Mouse (Mus musculus) liver, adult 2 months (tissue): ENCODE data around the gene Gnat1. TPM values are rescaled to one million over a fixed set of nuclear protein-coding genes. Genes with fewer than 3 reads are reported as not detected.

Experiments
- DNase-seq: peaks from one replicate; pipeline ENCODE4 v3.0.0-alpha.2; 2011; ENCODE audit warnings: low read depth, low spot score; ENCODE audit errors: extremely low read depth
- H3K27ac ChIP-seq: fragments of 200-500 bp; replicated peaks from 2 replicates; pipeline ENCODE4 v1.5.1; 2012; ENCODE audit warnings: low read depth, mild to moderate bottlenecking, control low read depth, inconsistent platforms, low read length; ENCODE audit not compliant: insufficient read depth
- H3K27me3 ChIP-seq: fragments of 200-500 bp; 2 replicates; pipeline ENCODE4 v1.6.1; 2012; ENCODE audit warnings: mild to moderate bottlenecking, moderate library complexity, low read length, inconsistent platforms; ENCODE audit not compliant: control insufficient read depth, insufficient read depth
- H3K36me3 ChIP-seq: fragments of 200-500 bp; 2 replicates; pipeline ENCODE4 v1.6.1; 2012; ENCODE audit warnings: low read length, inconsistent platforms; ENCODE audit not compliant: control insufficient read depth, insufficient read depth
- H3K4me1 ChIP-seq: fragments of 200-500 bp; 2 replicates; pipeline ENCODE4 v1.6.1; 2011; ENCODE audit warnings: low read length; ENCODE audit not compliant: control insufficient read depth, insufficient read depth
- H3K4me3 ChIP-seq: fragments of 200-500 bp; 2 replicates; pipeline ENCODE4 v1.5.1; 2011; ENCODE audit warnings: low read depth, mild to moderate bottlenecking, control low read depth, low read length, moderate library complexity; ENCODE audit not compliant: insufficient read depth
- H3K79me2 ChIP-seq: fragments of 200-500 bp; 2 replicates; pipeline ENCODE4 v1.6.1; 2012; ENCODE audit warnings: inconsistent platforms, mild to moderate bottlenecking, low read length, moderate library complexity; ENCODE audit not compliant: control insufficient read depth, insufficient read depth
- H3K9ac ChIP-seq: fragments of 200-500 bp; 2 replicates; pipeline ENCODE4 v1.6.1; 2012; ENCODE audit warnings: low read depth, mild to moderate bottlenecking, control low read depth, inconsistent platforms, low read length
- CTCF ChIP-seq: fragments of 200-500 bp; IDR thresholded peaks from 2 replicates; pipeline ENCODE4 v1.5.1; 2011; ENCODE audit warnings: low read depth, low read length, control low read depth
- POLR2A ChIP-seq: fragments of 200-500 bp; IDR thresholded peaks from 2 replicates; pipeline ENCODE4 v1.6.1; 2011; ENCODE audit warnings: low read length, control low read depth; ENCODE audit not compliant: insufficient read depth; ENCODE audit errors: extremely low read depth
- WGBS: fragments of 180-500 bp; shearing (Covaris S2); methylation state at CpG from one replicate; pipeline ENCODE4 v1.1.7; 2018; 5-methylcytosine and 5-hydroxymethylcytosine counted together
- polyA plus RNA-seq: library from polyadenylated mRNA; depleted of rRNA; stranded (reverse); fragments of >200 nt; gene quantifications from 2 replicates; pipeline ENCODE4 v1.2.3, GENCODE M21; 2012
- total RNA-seq: library from RNA; depleted of rRNA; stranded (reverse); fragments of >200 nt; gene quantifications from 2 replicates; pipeline ENCODE4 v1.2.3, GENCODE M21; 2014

Gnat1 gene
- total and polyA plus RNA-seq, 2 experiments, result 3.2 to 7.1 TPM

DNA sequence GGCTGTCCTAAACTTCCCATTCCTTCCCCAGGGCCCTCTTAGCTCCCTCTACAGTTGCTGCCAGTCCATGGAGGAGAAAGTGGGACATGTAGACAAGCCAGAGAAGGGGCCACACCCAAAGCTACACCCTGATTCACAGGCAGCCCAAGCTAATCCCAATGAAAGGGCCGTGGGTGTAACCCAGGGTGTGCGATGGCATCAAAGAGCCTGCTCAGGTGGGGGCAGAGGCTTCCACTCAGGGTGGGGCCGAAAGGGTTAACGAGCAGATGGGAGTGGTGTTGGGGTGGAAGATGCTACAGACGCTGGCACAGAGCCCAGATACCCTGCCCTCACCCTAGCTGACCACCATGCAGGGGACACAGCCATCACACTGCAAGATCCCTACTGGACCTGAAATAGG is 13.3 kb upstream of the Gnat1 start:
- WGBS, result 75% methylated on average over 5 of the region's 5 CpGs
- no peak for DNase-seq
- Histone ChIP-seq H3K36me3 (no peaks in the 10 kb centered on the region), H3K4me1 (0 out of 2 replicates have a peak, but pooled peaks cover 4% of the 10 kb centered on the region), H3K27ac (no peak overlapping the region), H3K79me2 (no peaks in the 10 kb centered on the region), H3K9ac (no peak overlapping the region), H3K4me3 (no peak overlapping the region), H3K27me3 (no peaks in the 10 kb centered on the region)
- TF ChIP-seq CTCF (no peak), POLR2A (no peak)

DNA sequence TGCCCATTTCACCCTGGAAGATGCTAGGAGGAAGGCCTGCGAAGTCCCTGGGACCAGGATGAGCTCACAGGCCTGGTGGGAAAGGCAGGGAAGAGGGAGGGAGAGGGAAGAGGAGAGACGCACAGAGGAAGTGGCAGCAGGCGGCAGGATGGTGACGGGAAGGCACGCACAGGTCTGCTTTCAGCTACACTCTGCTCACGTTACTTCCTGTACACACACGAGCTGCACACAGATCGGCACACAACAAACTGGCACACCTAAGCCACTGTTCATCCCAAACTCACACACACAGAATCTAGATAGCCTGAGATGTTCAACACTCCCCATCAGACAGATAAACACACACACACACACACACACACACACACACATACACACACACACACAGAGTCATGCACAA is 10.9 kb upstream of the Gnat1 start:
- WGBS, result 80% methylated on average over 8 of the region's 8 CpGs
- DNase-seq, result no peak
- Histone ChIP-seq H3K36me3 (no peaks in the 10 kb centered on the region), H3K9ac (no peak overlapping the region), H3K27me3 (no peaks in the 10 kb centered on the region), H3K79me2 (no peaks in the 10 kb centered on the region), H3K27ac (no peak overlapping the region), H3K4me1 (no peaks in the 10 kb centered on the region), H3K4me3 (no peak overlapping the region)
- no peak for TF ChIP-seq POLR2A
- TF ChIP-seq CTCF, result no peak

DNA sequence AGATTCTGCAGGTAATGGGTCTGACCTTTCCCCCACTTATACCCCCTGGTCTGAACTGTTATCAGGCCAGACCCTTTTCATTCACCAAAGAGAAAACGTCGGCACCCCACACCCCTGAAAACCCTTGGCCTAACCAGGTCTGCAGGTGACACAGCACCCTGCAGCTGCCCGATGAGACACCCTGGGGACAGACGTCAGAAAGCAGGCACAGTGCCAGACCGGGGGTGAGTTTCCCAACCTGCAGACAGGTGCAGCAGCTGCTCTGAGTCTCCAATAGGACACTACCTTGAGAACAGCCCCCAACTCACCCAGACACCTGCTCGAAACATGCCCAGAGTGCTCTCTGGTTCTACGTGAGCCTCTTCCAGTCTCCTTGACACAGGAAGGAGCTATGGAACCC is 9.4 kb upstream of the Gnat1 start:
- H3K36me3 ChIP-seq, result no peaks in the 10 kb centered on the region
- H3K4me3 ChIP-seq, result no peak overlapping the region
- H3K79me2 ChIP-seq, result no peaks in the 10 kb centered on the region
- 49% methylated on average over 7 of the region's 7 CpGs for WGBS
- peak; percentile 27 for DNase-seq
- no peaks in the 10 kb centered on the region for H3K27me3 ChIP-seq
- H3K4me1 ChIP-seq, result no peaks in the 10 kb centered on the region
- H3K9ac ChIP-seq, result no peak overlapping the region
- TF ChIP-seq CTCF, result no peak
- no peak for TF ChIP-seq POLR2A
- no peak overlapping the region for H3K27ac ChIP-seq

DNA sequence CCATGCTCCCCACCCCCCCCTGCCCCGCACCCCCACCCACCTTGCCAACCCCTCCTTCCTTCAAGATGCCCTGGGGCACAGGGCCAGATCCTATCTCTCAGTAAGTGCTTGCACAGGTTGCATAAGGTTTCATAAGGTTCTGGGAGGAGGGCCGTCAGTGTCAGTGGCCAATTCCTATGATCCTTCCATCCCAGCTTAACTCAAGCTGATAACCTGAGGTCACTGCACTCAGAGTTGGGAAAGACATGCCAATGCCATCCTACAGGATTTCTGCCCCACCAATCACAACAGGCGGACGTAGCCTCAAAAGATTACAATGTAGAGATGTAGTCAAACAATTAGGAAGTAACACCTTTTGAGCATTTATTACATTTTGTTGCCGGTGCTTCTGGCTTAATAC is 8.9 kb upstream of the Gnat1 start:
- DNase-seq, result peak; percentile 61
- 49% methylated on average over 5 of the region's 5 CpGs for WGBS
- no peak overlapping the region for H3K9ac ChIP-seq
- H3K4me1 ChIP-seq, result no peaks in the 10 kb centered on the region
- no peak overlapping the region for H3K27ac ChIP-seq
- H3K79me2 ChIP-seq, result no peaks in the 10 kb centered on the region
- no peaks in the 10 kb centered on the region for H3K27me3 ChIP-seq
- H3K4me3 ChIP-seq, result no peak overlapping the region
- TF ChIP-seq POLR2A (no peak), CTCF (no peak)
- H3K36me3 ChIP-seq, result no peaks in the 10 kb centered on the region

DNA sequence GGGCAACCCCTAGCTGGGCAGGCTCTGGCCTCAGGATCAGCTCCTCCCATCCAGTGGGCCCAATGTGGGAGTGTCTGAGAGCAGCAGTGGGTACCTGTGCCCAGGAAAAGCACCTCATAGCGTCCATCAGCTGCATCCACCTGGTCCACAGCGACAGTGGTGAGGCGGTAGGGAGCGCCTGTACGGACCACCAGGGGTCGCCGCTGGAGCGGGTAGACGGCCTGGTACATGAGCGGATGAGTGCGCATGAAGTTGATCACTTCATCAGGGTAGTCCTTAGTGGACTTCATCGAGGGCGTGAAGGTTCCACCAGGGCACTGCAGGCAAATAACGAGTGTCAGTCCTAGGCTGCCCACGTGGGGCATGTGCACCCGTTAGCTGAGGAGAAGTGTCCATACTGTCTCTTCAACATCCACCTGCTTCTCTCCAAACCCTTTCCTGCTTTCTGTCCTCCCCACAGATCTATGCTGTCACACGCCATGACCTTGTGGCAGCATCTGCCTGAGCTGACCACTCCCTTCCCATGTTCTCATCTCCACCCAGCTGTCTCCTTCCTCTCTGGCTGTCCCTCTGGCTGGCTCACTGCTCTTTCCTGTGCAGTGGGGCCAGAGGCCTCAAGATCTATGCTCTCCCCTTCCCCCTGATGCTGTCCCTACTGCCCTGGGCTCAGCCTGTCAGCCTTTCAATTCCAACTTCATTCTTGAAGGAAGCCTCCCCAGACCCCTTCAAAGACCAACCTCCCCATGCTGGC is 5.9 kb upstream of the Gnat1 start:
- no peak for DNase-seq
- TF ChIP-seq CTCF (peak; percentile 70), POLR2A (no peak)

DNA sequence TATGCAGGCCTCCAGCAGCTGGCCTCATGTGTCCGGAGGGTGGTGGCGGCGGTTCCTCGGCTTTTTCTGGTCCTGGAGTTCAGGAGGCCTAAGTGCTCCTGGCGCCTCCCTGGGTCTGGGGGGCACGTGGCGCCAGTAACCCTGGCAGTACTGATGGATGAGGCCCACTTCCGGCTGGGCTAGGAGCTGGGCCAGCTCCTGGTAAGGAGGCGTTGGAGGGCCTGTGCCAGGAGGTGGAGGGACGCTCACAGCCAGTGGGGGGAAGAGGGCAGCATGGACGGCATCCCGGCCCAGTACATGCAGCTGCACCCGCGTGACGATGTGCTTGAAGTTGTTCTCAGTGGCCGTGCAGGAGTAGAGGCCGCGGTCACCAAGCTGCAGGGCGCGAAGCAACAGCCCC is 2.9 kb upstream of the Gnat1 start:
- Histone ChIP-seq H3K4me3 (no peak overlapping the region), H3K9ac (no peak overlapping the region), H3K4me1 (0 out of 2 replicates have a peak, but pooled peaks cover 1% of the 10 kb centered on the region), H3K36me3 (no peaks in the 10 kb centered on the region), H3K27ac (no peak overlapping the region), H3K79me2 (no peaks in the 10 kb centered on the region), H3K27me3 (no peaks in the 10 kb centered on the region)
- 87% methylated on average over 20 of the region's 20 CpGs for WGBS
- no peak for TF ChIP-seq POLR2A
- TF ChIP-seq CTCF, result no peak
- no peak for DNase-seq

More for the DNA sequence above, 5.9 kb upstream of the Gnat1 start:
- H3K4me3 ChIP-seq, result no peak overlapping the region
- 0 out of 2 replicates have a peak overlapping the region, but pooled peaks have one; percentile 5 for H3K27ac ChIP-seq
- 62% methylated on average over 17 of the region's 17 CpGs for WGBS
- no peak overlapping the region for H3K9ac ChIP-seq
- no peaks in the 10 kb centered on the region for H3K4me1 ChIP-seq
- no peaks in the 10 kb centered on the region for H3K27me3 ChIP-seq
- no peaks in the 10 kb centered on the region for H3K79me2 ChIP-seq
- no peaks in the 10 kb centered on the region for H3K36me3 ChIP-seq
